Mouse (Mus musculus) induced T-regulatory cell, adult 2 months (primary cell): ENCODE results near the gene Atp6v1fnb.

Experiments used
- DNase-seq: peaks from one replicate; pipeline ENCODE4 v3.0.0-alpha.2; 2012; ENCODE audit warnings: low read depth

Atp6v1fnb gene

GRCm38 (mm10) chr6:29467583-29468354, 3.5 kb upstream of the Atp6v1fnb start, which contains the start of gene Atp6v1f:
TSS of gene Atp6v1f (plus strand) at chr6:29467718.
- DNase-seq = peak; percentile 98

GRCm38 (mm10) chr6:29468851-29469250, 2.4 kb upstream of the Atp6v1fnb start:
- no peak for DNase-seq

- DNase-seq = peak; percentile 89
Observed at GRCm38 (mm10) chr6:29473941-29474691, 2.9 kb downstream of the Atp6v1fnb start.

GRCm38 (mm10) chr6:29474736-29475135, 3.5 kb downstream of the Atp6v1fnb start:
- DNase-seq = no peak

GRCm38 (mm10) chr6:29482691-29483090, 11.5 kb downstream of the Atp6v1fnb start:
- DNase-seq = no peak

- peak; percentile 67 for DNase-seq
Observed at GRCm38 (mm10) chr6:29484716-29485559, 13.7 kb downstream of the Atp6v1fnb start.

GRCm38 (mm10) chr6:29485951-29486350, 14.7 kb downstream of the Atp6v1fnb start:
- DNase-seq = no peak

GRCm38 (mm10) chr6:29494101-29494500, 22.9 kb downstream of the Atp6v1fnb start:
- DNase-seq = no peak

GRCm38 (mm10) chr6:29496270-29496669, 25.0 kb downstream of the Atp6v1fnb start:
- DNase-seq = no peak

- DNase-seq = no peak
Observed at GRCm38 (mm10) chr6:29497791-29498190, 26.6 kb downstream of the Atp6v1fnb start.

GRCm38 (mm10) chr6:29500177-29500576, 28.9 kb downstream of the Atp6v1fnb start:
- DNase-seq = no peak

GRCm38 (mm10) chr6:29500810-29501209, 29.6 kb downstream of the Atp6v1fnb start:
- no peak for DNase-seq

- no peak for DNase-seq
Observed at GRCm38 (mm10) chr6:29501599-29501998, 30.4 kb downstream of the Atp6v1fnb start.

- DNase-seq = no peak
Observed at GRCm38 (mm10) chr6:29505493-29505892, 34.3 kb downstream of the Atp6v1fnb start.

GRCm38 (mm10) chr6:29506834-29507233, 35.6 kb downstream of the Atp6v1fnb start:
- no peak for DNase-seq

GRCm38 (mm10) chr6:29507447-29508309, 36.4 kb downstream of the Atp6v1fnb start, which contains the start of gene Kcp:
TSS of gene Kcp (minus strand) at chr6:29507952.
- no peak for DNase-seq

GRCm38 (mm10) chr6:29509086-29509485, 37.8 kb downstream of the Atp6v1fnb start:
- DNase-seq = no peak

- peak; percentile 75 for DNase-seq
Observed at GRCm38 (mm10) chr6:29513284-29513683, 42.0 kb downstream of the Atp6v1fnb start.

- peak; percentile 83 for DNase-seq
Observed at GRCm38 (mm10) chr6:29517139-29517538, 45.9 kb downstream of the Atp6v1fnb start.

GRCm38 (mm10) chr6:29522626-29523300, 51.5 kb downstream of the Atp6v1fnb start:
- DNase-seq = no peak
